Mouse (Mus musculus): ENCODE results near the gene Atg9a.

DNA sequence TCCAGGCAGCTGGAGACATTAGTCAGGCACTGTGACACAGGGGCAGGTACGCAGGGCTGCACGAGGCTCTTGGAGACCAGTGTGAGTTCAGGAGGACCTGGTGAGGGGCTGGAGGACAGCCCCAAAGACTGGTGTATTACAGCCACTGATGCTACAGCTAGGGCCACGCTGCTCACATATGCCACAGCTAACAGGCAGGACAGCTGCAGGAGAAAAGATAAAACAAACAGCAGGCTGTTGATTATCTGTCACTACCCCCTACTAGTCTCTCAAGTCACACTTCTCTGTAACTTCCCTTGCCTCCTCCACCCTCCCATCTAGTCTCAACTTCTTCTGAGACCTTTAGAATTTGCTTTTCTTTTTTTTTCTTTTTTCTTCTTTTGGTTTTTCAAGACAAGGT, 55.3 kb downstream of the Atg9a start:
- TF ChIP-seq EP300 (IDR thresholded peaks at IDR 0.05; ENCODE audit: low read length) (no peak), POLR2A (IDR thresholded peaks at IDR 0.05; ENCODE audit: low read depth, low read length) (no peak), CTCF (conservative IDR thresholded peaks at IDR 0.05 in 1 of 2, IDR thresholded peaks at IDR 0.05 in 1 of 2; ENCODE audit: low read depth in 2 of 2, low read length in 2 of 2) (no peak), BHLHE40 (IDR thresholded peaks at IDR 0.05; ENCODE audit: low read depth, low read length) (no peak), ZC3H11A (IDR thresholded peaks at IDR 0.05; ENCODE audit: low read depth, low read length) (no peak), ZMIZ1 (IDR thresholded peaks at IDR 0.05; ENCODE audit: low read depth, low read length) (no peak), ZNF384 (IDR thresholded peaks at IDR 0.05; ENCODE audit: low read depth, low read length) (no peak)
